Mouse (Mus musculus) intestine, embryonic 16.5 days (tissue): Measurements from ENCODE around the gene Unc13b. TPM values are rescaled to one million over a fixed set of nuclear protein-coding genes. Genes with fewer than 3 reads are reported as not detected.

Source experiments
- ATAC-seq: fragments of 200-750 bp; cut with Nextera tagmentation; 2 replicates; pipeline ENCODE4 v1.8.0; 2017; ENCODE audit warnings: moderate TSS enrichment, moderate library complexity
- H3K27ac ChIP-seq: fragments of 300-500 bp; sonication (generic); 2 replicates; pipeline ENCODE4 v1.5.1; 2014; ENCODE audit warnings: mild to moderate bottlenecking, low read length
- H3K27me3 ChIP-seq: fragments of 300-500 bp; sonication (generic); replicated peaks from 2 replicates; pipeline ENCODE4 v1.6.1; 2014; ENCODE audit warnings: low read length, control low read depth, mixed read lengths; ENCODE audit not compliant: control insufficient read depth, insufficient read depth
- H3K36me3 ChIP-seq: fragments of 300-500 bp; sonication (generic); 2 replicates; pipeline ENCODE4 v1.6.1; 2014; ENCODE audit warnings: low read length, control low read depth; ENCODE audit not compliant: control insufficient read depth, insufficient read depth
- H3K4me1 ChIP-seq: fragments of 300-500 bp; sonication (generic); 2 replicates; pipeline ENCODE4 v1.6.1; 2014; ENCODE audit warnings: low read length, control low read depth, mixed read lengths; ENCODE audit not compliant: control insufficient read depth, insufficient read depth
- H3K4me2 ChIP-seq: fragments of 300-500 bp; sonication (generic); 2 replicates; pipeline ENCODE4 v1.6.1; 2014; ENCODE audit warnings: low read depth, low read length, control low read depth
- H3K4me3 ChIP-seq: fragments of 300-500 bp; sonication (generic); 2 replicates; pipeline ENCODE4 v1.5.1; 2014; ENCODE audit warnings: mild to moderate bottlenecking, low read length
- H3K9ac ChIP-seq: fragments of 300-500 bp; sonication (generic); 2 replicates; pipeline ENCODE4 v1.6.1; 2014; ENCODE audit warnings: low read depth, low read length
- H3K9me3 ChIP-seq: fragments of 300-500 bp; sonication (generic); 2 replicates; pipeline ENCODE4 v1.6.1; 2016; ENCODE audit warnings: low read length, control low read depth; ENCODE audit not compliant: control insufficient read depth
- WGBS: fragments of 180-500 bp; shearing (Covaris S2); extraction: QIAGEN DNeasy Blood & Tissue Kit; methylation state at CpG from one replicate; pipeline ENCODE4 v1.1.7; 2014; 5-methylcytosine and 5-hydroxymethylcytosine counted together
- polyA plus RNA-seq: library from polyadenylated mRNA; unstranded; fragments of >200 nt; fragmentation: Nextera tagmentation; extraction: Ambion mirVana; gene quantifications from 2 replicates; pipeline ENCODE4 v1.2.1, GENCODE M21; 2015

Unc13b gene
- polyA plus RNA-seq, result 3.9 TPM in 2 replicates

DNA sequence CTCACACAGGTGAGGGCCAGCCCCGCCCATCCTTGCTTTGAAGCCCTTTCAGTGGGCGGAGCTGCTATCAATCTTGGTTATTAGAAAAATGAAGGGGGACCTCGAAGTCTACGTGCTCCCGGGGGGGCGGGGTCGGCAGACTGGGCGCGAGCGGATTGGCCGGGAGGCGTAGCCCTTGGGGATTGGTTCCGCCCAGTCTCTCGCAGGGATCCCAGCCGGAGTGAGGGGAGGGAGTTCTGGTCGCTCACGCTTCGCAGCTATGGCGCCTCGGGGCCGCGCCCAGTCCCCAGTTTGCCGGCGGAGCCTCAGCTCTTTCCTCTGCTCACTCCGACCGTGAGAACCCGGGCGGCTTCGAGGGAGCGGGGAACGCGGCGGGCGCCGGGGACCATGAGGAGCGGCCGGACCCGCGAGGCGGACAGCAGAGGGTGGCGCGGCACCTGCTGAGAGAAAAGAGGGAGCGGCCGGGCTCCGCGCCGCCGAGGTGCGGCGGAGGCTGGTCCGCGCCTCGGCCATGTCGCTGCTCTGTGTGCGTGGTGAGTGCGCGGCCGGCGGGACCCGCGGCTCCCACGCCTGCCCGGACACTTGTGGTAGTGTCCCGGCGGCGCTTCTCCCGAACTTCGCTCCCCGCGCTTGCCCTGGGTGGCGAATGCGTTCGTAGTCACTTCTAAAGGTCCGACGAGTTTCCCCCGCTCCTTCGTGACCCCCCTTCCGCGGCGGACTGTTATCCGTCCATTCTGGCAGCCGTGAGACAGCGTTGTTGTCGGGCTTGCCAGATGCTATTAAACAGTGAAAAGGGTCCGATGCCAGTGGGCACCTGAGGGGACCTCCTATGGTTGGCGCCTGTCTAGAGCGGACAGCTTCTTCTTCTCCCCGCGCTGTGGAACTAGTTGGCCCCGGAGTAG lies at the start of gene Unc13b:
Unc13b (plus strand) TSS at position 201 of the 902 bp plus-strand sequence.
- H3K9me3 ChIP-seq, result no peaks in the 10 kb centered on the region
- WGBS, result under 1% methylated on average over 70 of the region's 90 CpGs
- H3K27me3 ChIP-seq, result peaks cover 5% of the 10 kb centered on the region; the same call in 1 of the 2 replicates
- H3K36me3 ChIP-seq, result no peaks in the 10 kb centered on the region
- peak within 1 kb of the TSS; percentile 72 for H3K4me3 ChIP-seq
- peak; percentile 99 for ATAC-seq
- H3K4me1 ChIP-seq, result peaks cover 3% of the 10 kb centered on the region; the same call in 1 of the 2 replicates
- peak within 1 kb of the TSS; percentile 81 for H3K4me2 ChIP-seq
- peak within 1 kb of the TSS; percentile 76 for H3K9ac ChIP-seq
- peak within 1 kb of the TSS; percentile 77 for H3K27ac ChIP-seq

GRCm38 (mm10) chr4:43010161-43011038 lies 48.4 kb upstream of the Unc13b start, which contains the start of gene Fancg:
Gene Fancg (minus strand): TSS chr4:43010506.
- Histone ChIP-seq H3K4me2 (peak within 1 kb of the TSS; percentile 79), H3K9ac (peak within 1 kb of the TSS; percentile 78), H3K4me1 (0 out of 2 replicates have a peak, but pooled peaks cover 3% of the 10 kb centered on the region), H3K27me3 (no peaks in the 10 kb centered on the region), H3K36me3 (no peaks in the 10 kb centered on the region), H3K4me3 (peak within 1 kb of the TSS; percentile 85), H3K9me3 (no peaks in the 10 kb centered on the region), H3K27ac (no peak within 1 kb of the TSS)
- 1% methylated on average over 37 of the region's 37 CpGs for WGBS
- ATAC-seq, result peak; percentile 92

DNA sequence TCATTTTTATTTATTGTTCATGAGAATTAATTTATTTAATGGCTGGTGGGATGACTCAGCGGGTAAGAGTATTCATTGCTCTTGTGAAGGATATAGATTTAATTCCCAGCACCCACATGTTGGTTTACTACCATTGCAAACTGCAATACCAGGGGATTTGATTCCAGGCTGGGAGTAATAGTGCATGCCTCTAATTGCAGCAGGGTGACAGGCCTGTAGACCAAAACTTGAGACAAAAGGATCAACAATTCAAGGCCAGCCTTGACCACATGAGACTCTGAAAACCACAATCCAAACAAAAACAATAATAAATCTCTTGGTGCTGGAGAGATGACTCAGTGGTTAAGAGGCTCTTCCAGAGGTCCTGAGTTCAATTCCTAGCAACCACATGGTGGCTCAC lies 46.7 kb upstream of the Unc13b start:
- no peak overlapping the region for H3K9ac ChIP-seq
- H3K27ac ChIP-seq, result no peak overlapping the region
- H3K4me2 ChIP-seq, result no peak overlapping the region
- no peaks in the 10 kb centered on the region for H3K9me3 ChIP-seq
- no peaks in the 10 kb centered on the region for H3K27me3 ChIP-seq
- 0 out of 2 replicates have a peak, but pooled peaks cover 3% of the 10 kb centered on the region for H3K4me1 ChIP-seq
- no peak overlapping the region for H3K4me3 ChIP-seq
- ATAC-seq, result no peak
- no peaks in the 10 kb centered on the region for H3K36me3 ChIP-seq
- 95% methylated on average over 1 of the region's 1 CpGs for WGBS

GRCm38 (mm10) chr4:43018156-43018555 lies 40.6 kb upstream of the Unc13b start:
- Histone ChIP-seq H3K4me2 (no peak overlapping the region), H3K36me3 (peaks cover 12% of the 10 kb centered on the region), H3K9ac (no peak overlapping the region), H3K27ac (no peak overlapping the region), H3K4me1 (no peaks in the 10 kb centered on the region), H3K4me3 (no peak overlapping the region), H3K27me3 (no peaks in the 10 kb centered on the region), H3K9me3 (no peaks in the 10 kb centered on the region)
- ATAC-seq, result no peak
- 91% methylated on average over 4 of the region's 4 CpGs for WGBS

DNA sequence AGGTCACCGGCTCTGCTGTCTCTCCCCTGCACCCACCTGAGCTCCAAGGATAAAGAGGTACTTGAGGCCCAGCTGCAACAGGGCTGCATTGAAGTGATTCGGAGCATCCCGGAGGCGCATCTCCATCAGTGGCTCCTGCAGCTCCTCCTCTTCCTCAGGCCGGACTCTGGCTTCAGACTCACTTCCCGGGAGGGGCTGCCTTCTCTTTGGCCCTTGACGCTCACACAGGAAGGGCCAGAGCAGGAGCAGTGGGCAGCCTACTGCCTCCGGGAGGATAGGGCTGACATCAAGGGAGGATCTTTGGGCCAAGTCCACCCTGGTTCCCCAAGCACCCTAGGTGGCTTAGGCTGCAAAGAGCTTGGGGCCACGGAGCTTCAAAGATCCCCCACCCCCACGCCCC lies 39.6 kb upstream of the Unc13b start:
- ATAC-seq, result no peak
- peaks cover 16% of the 10 kb centered on the region for H3K36me3 ChIP-seq

DNA sequence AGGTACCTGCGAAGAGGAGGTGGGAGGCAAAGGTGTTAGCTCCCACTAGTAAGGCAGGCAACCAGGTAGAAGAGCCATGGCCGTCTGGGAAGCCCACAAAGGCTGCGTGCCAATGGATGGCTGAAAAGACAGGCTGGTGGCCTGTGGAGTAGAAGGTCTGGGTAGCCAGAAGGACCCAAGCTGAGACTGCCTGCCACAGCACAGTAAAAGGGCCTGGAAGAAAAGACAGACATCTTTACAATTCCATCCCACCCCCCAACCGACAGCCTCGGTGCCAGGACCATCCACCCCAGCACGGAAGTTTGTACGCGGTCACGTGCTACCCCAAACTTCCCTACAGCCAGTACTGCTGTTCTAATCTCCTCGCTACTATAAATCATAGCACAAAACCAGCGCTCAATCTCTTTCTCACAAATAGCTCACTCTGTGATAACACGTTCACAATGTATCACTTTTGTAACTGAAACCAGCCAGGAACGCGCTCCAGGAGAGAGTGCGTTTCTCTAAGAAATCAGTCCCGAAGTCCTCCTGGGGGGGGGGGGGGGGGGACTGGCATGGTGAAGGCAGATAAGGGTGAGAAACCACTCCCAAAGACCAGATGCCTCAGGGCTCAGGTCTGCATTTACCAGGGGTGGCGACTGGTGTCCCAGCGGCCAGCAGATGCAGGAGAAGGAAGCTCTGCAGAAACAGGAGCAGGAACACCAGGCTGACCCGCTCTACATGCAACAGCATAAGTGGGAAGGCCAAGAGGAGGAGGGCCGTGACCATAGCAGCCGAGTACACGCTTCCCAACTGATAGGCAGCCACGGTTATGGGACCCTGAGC lies 38.9 kb upstream of the Unc13b start:
- H3K9me3 ChIP-seq, result no peaks in the 10 kb centered on the region
- WGBS, result 90% methylated on average over 23 of the region's 23 CpGs
- no peaks in the 10 kb centered on the region for H3K27me3 ChIP-seq
- H3K27ac ChIP-seq, result no peak overlapping the region
- ATAC-seq, result no peak
- H3K4me2 ChIP-seq, result no peak overlapping the region
- peaks cover 16% of the 10 kb centered on the region for H3K36me3 ChIP-seq
- no peak overlapping the region for H3K9ac ChIP-seq
- no peak overlapping the region for H3K4me3 ChIP-seq
- peaks cover 8% of the 10 kb centered on the region for H3K4me1 ChIP-seq

More for the DNA sequence above, 39.6 kb upstream of the Unc13b start:
- H3K9ac ChIP-seq, result no peak overlapping the region
- H3K27ac ChIP-seq, result no peak overlapping the region
- H3K27me3 ChIP-seq, result no peaks in the 10 kb centered on the region
- 93% methylated on average over 10 of the region's 10 CpGs for WGBS
- H3K4me3 ChIP-seq, result no peak overlapping the region
- H3K4me1 ChIP-seq, result peaks cover 1% of the 10 kb centered on the region
- no peaks in the 10 kb centered on the region for H3K9me3 ChIP-seq
- no peak overlapping the region for H3K4me2 ChIP-seq

GRCm38 (mm10) chr4:43020876-43021275 lies 37.9 kb upstream of the Unc13b start:
- H3K4me1 ChIP-seq, result peaks cover 9% of the 10 kb centered on the region
- H3K27me3 ChIP-seq, result no peaks in the 10 kb centered on the region
- no peak overlapping the region for H3K9ac ChIP-seq
- H3K27ac ChIP-seq, result no peak overlapping the region
- no peaks in the 10 kb centered on the region for H3K9me3 ChIP-seq
- no peak for ATAC-seq
- no peak overlapping the region for H3K4me2 ChIP-seq
- H3K4me3 ChIP-seq, result no peak overlapping the region
- WGBS, result 87% methylated on average over 16 of the region's 16 CpGs
- H3K36me3 ChIP-seq, result peaks cover 16% of the 10 kb centered on the region

DNA sequence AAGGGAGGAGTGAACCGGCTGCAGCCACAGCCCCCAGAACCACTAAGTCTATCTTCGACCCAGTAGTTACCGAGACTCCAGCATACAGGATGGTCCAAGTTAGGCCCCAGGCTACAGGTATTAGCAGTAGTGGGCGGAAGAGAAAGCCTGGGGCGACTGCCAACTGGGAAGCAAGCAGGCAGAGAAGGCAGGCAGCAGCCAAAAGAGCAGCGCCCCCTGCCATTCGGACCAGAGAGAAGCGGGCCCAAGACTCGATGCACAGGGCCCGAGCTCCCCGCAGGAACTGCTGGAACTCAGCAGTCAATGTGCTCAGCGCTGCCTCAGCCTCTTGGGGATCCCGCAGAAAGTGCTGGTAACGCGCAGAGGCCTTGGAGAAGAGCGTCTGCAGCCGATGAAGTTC lies 37.4 kb upstream of the Unc13b start:
- H3K4me2 ChIP-seq, result no peak overlapping the region
- ATAC-seq, result no peak
- no peak overlapping the region for H3K27ac ChIP-seq
- no peak overlapping the region for H3K9ac ChIP-seq
- 81% methylated on average over 17 of the region's 17 CpGs for WGBS
- no peak overlapping the region for H3K4me3 ChIP-seq
- no peaks in the 10 kb centered on the region for H3K9me3 ChIP-seq
- peaks cover 16% of the 10 kb centered on the region for H3K36me3 ChIP-seq
- H3K4me1 ChIP-seq, result peaks cover 9% of the 10 kb centered on the region
- H3K27me3 ChIP-seq, result no peaks in the 10 kb centered on the region
